Comparison of ENCODE assay signal across 8 mouse cellular contexts in the genomic region with DNA sequence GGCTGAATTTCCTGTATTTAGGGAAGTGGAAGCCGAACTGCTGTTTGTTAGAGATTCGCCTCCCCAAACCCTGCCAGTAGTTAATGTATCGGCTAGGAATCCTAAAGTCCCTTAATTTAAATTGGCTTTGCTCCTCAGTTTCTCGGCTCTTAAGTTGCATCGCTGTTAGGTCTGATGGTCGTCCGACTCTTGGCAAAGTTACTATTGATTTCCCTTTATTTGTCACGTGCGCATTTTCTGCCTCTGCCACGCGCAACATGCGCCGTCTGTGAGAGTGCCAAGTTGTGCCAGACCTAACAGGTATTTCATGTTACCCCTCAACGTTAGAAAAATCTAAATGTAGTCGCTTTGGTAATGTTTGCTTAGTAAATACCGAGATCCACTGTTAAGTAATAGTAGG. TPM values are rescaled to one million over a fixed set of nuclear protein-coding genes. Genes with fewer than 3 reads are reported as not detected.
DNase-seq lines count a peak whose midpoint lies in the region; ATAC-seq and TF ChIP-seq lines count a peak whose summit lies in the region.

No protein-coding gene starts in this region.

- no peaks in the 10 kb centered on the region for H3K9me3 ChIP-seq in heart, embryonic 10.5 days
- H3K9me3 ChIP-seq in G1E (replicated peaks), result no peaks in the 10 kb centered on the region
- H3K9me3 ChIP-seq in forebrain, postnatal 0 days (ENCODE audit: low read length), result no peaks in the 10 kb centered on the region
- no peaks in the 10 kb centered on the region for H3K9me3 ChIP-seq in lung, embryonic 16.5 days (ENCODE audit: control insufficient read depth, low read length)

- no peak for DNase-seq in heart, embryonic 10.5 days (ENCODE audit: low spot score)
- DNase-seq in heart, postnatal 4 days, result no peak
- no peak for DNase-seq in G1E (ENCODE audit: low spot score)
- DNase-seq in forebrain, postnatal 0 days, result no peak
- DNase-seq in c-Kit-positive CD71-positive TER-119-positive erythroid progenitor cells, embryonic 14.5 days (ENCODE audit: low spot score), result no peak
- no peak for DNase-seq in gastrocnemius, postnatal 10 days
- DNase-seq in gastrocnemius, adult 8-10 months (ENCODE audit: low spot score in 2 of 2), result no peak

- no peak for ATAC-seq in G1E (ENCODE audit: extremely low read depth, insufficient number of reproducible peaks, low FRiP score, poor library complexity, severe bottlenecking)
- no peak for ATAC-seq in forebrain, postnatal 0 days
- ATAC-seq in lung, embryonic 16.5 days (ENCODE audit: low read depth), result no peak

- peak overlapping the region; percentile 35 for H3K9ac ChIP-seq in forebrain, postnatal 0 days
- peak overlapping the region; percentile 65 for H3K9ac ChIP-seq in lung, embryonic 16.5 days (ENCODE audit: low read length)

- no peaks in the 10 kb centered on the region for H3K4me1 ChIP-seq in heart, embryonic 10.5 days
- H3K4me1 ChIP-seq in G1E (ENCODE audit: insufficient read depth, low read depth, low read length), result peaks cover 9% of the 10 kb centered on the region; the same call in 1 of the 2 replicates
- H3K4me1 ChIP-seq in forebrain, postnatal 0 days (ENCODE audit: insufficient read depth), result no peaks in the 10 kb centered on the region
- H3K4me1 ChIP-seq in lung, embryonic 16.5 days (replicated peaks; ENCODE audit: control insufficient read depth, insufficient read depth, low read length), result peaks cover 5% of the 10 kb centered on the region; the same call in 1 of the 2 replicates

- no peak for TF ChIP-seq CTCF in G1E (IDR thresholded peaks at IDR 0.05; ENCODE audit: low read depth, low read length)
- TF ChIP-seq CTCF in forebrain, postnatal 0 days (IDR thresholded peaks at IDR 0.05; ENCODE audit: low read depth), result no peak

- no peaks in the 10 kb centered on the region for H3K27me3 ChIP-seq in heart, embryonic 10.5 days (ENCODE audit: insufficient read depth, poor library complexity, severe bottlenecking)
- no peaks in the 10 kb centered on the region for H3K27me3 ChIP-seq in G1E (ENCODE audit: insufficient read depth, low read length)
- no peaks in the 10 kb centered on the region for H3K27me3 ChIP-seq in forebrain, postnatal 0 days (ENCODE audit: insufficient read depth, low read length)
- H3K27me3 ChIP-seq in lung, embryonic 16.5 days (ENCODE audit: control insufficient read depth, insufficient read depth, low read depth, low read length), result no peaks in the 10 kb centered on the region

- peaks cover 14% of the 10 kb centered on the region for H3K36me3 ChIP-seq in heart, embryonic 10.5 days
- H3K36me3 ChIP-seq in G1E (replicated peaks), result peaks cover 27% of the 10 kb centered on the region
- no peaks in the 10 kb centered on the region for H3K36me3 ChIP-seq in forebrain, postnatal 0 days (ENCODE audit: insufficient read depth)
- H3K36me3 ChIP-seq in lung, embryonic 16.5 days (ENCODE audit: control insufficient read depth, insufficient read depth, low read length), result no peaks in the 10 kb centered on the region; the same call in 1 of the 2 replicates

- H3K4me3 ChIP-seq in heart, embryonic 10.5 days, result peak overlapping the region; percentile 66
- H3K4me3 ChIP-seq in G1E (ENCODE audit: low read depth, low read length), result peak overlapping the region; percentile 72
- H3K4me3 ChIP-seq in forebrain, postnatal 0 days (ENCODE audit: low read depth, low read length), result peak overlapping the region; percentile 49
- H3K4me3 ChIP-seq in lung, embryonic 16.5 days (ENCODE audit: low read length), result peak overlapping the region; percentile 65

- peak overlapping the region; percentile 52 for H3K4me2 ChIP-seq in forebrain, postnatal 0 days (ENCODE audit: low read depth)
- peak overlapping the region; percentile 59 for H3K4me2 ChIP-seq in lung, embryonic 16.5 days (ENCODE audit: low read depth, low read length)

- peak overlapping the region; percentile 81 for H3K27ac ChIP-seq in heart, embryonic 10.5 days
- H3K27ac ChIP-seq in forebrain, postnatal 0 days (ENCODE audit: low read depth, low read length), result no peak overlapping the region
- peak overlapping the region; percentile 55 for H3K27ac ChIP-seq in lung, embryonic 16.5 days (ENCODE audit: low read length)

- WGBS in heart, embryonic 10.5 days, result 12% methylated on average over 16 of the region's 16 CpGs
- whole genome bisulfite sequencing in forebrain, postnatal 0 days, result 19% methylated on average over 16 of the region's 16 CpGs
- WGBS in lung, embryonic 16.5 days, result 16% methylated on average over 16 of the region's 16 CpGs

RNA-seq across cellular contexts. Expression of gene Utp14a, which starts 0.3 kb away (rescaled TPM):
- polyA plus RNA-seq in heart, embryonic 10.5 days (2016; fragmentation: Nextera tagmentation; extraction: Ambion mirVana), result 11.5 and 16.5 TPM in 2 replicates
- total RNA-seq in heart, postnatal 4 days (2021), result 10 to 100 TPM; 14.4 to 20.6 TPM
- total RNA-seq in G1E (2014; fragmentation: Nextera tagmentation) (68.7 and 74.0 TPM in 2 replicates), G1E (2017) (94.0 and 113 TPM in 2 replicates)
- polyA plus RNA-seq in G1E (2012), result 10.3 and 15.2 TPM in 2 replicates
- total RNA-seq in forebrain, postnatal 0 days (2014; rRNA removed), result 17.0 and 25.0 TPM in 2 replicates
- polyA plus RNA-seq in forebrain, postnatal 0 days (2015; fragmentation: Nextera tagmentation; extraction: Ambion mirVana), result 13.4 and 13.8 TPM in 2 replicates
- 14.0 and 15.3 TPM in 2 replicates for polyA plus RNA-seq in lung, embryonic 16.5 days (2015; fragmentation: Nextera tagmentation; extraction: Ambion mirVana)
- 10 to 100 TPM; 14.1 to 16.9 TPM for total RNA-seq in gastrocnemius, postnatal 10 days (2021)
- total RNA-seq in gastrocnemius, adult 8-10 months (2022), result 10 to 100 TPM in 3 of 4 experiments, 1 to 10 TPM in 1; 9.5 to 18.7 (median 11.6) TPM

RNA-seq across cellular contexts. Expression of gene Zdhhc9, which starts 48.3 kb away (rescaled TPM):
- 2.0 and 2.9 TPM in 2 replicates for polyA plus RNA-seq in heart, embryonic 10.5 days (2016; fragmentation: Nextera tagmentation; extraction: Ambion mirVana)
- 10 to 100 TPM; 26.7 to 30.8 TPM for total RNA-seq in heart, postnatal 4 days (2021)
- total RNA-seq in G1E (2014; fragmentation: Nextera tagmentation), result 205 and 206 TPM in 2 replicates
- 25.3 and 31.0 TPM in 2 replicates for total RNA-seq in G1E (2017)
- polyA plus RNA-seq in G1E (2012), result 15.5 and 18.3 TPM in 2 replicates
- 32.2 and 43.3 TPM in 2 replicates for total RNA-seq in forebrain, postnatal 0 days (2014; rRNA removed)
- polyA plus RNA-seq in forebrain, postnatal 0 days (2015; fragmentation: Nextera tagmentation; extraction: Ambion mirVana), result 4.2 and 5.3 TPM in 2 replicates
- polyA plus RNA-seq in lung, embryonic 16.5 days (2015; fragmentation: Nextera tagmentation; extraction: Ambion mirVana), result 2.9 and 4.2 TPM in 2 replicates
- 10 to 100 TPM in 1 of 2 experiments, 1 to 10 TPM in 1; 9.5 to 14.9 TPM for total RNA-seq in gastrocnemius, postnatal 10 days (2021)
- 1 to 10 TPM; 7.8 to 9.6 (median 8.6) TPM for total RNA-seq in gastrocnemius, adult 8-10 months (2022)
